21 mouse cellular contexts compared by ENCODE assay signal in the genomic region with DNA sequence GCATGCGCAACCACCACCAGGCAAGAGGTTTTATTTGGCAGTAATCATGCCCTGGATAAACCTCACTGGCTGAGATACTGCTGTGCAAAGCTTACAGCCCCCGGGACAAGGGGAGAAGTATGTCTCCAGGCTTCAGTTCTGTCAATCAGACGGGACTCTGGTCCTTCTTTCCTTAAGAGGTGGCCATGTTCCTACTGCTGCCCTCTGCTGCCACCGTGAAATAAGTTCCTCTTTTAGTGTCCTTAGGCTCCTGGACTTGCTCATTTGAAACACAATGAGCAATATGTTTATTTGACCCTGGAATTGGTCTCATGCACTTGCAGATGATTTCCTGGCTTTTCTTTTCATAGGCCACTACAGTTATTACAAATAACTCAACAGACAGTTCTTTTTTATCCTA. TPM values are rescaled to one million over a fixed set of nuclear protein-coding genes. Genes with fewer than 3 reads are reported as not detected.
A peak's percentile ranks its signal among the peaks of the same experiment; 100 is the strongest.
DNase-seq lines count a peak whose midpoint lies in the region; ATAC-seq and TF ChIP-seq lines count a peak whose summit lies in the region.
"Had no signal": no experiment of that assay in that cellular context is flagged by ENCODE, and none has a peak within 500 bp of the region (broad histone marks: within the 10 kb centered on the region; RNA-seq: fewer than 3 reads in every experiment).

No protein-coding gene starts in this region.

- no peak overlapping the region for H3K4me2 ChIP-seq in lung, postnatal 0 days (replicated peaks; ENCODE audit: low read depth, low read length)
- H3K4me2 ChIP-seq: lung, embryonic 15.5 days; neural tube, embryonic 15.5 days had no signal

- WGBS in heart, adult 2 months = 53% methylated on average over 4 of the region's 4 CpGs
- 56% methylated on average over 4 of the region's 4 CpGs for WGBS in lung, postnatal 0 days

- no peak overlapping the region for H3K4me3 ChIP-seq in heart, adult 2 months
- no peak overlapping the region for H3K4me3 ChIP-seq in lung, postnatal 0 days (ENCODE audit: low read depth, low read length)
- H3K4me3 ChIP-seq: lung, embryonic 15.5 days; midbrain, embryonic 10.5 days; neural tube, embryonic 15.5 days had no signal

- ATAC-seq in lung, postnatal 0 days = no peak
- ATAC-seq in granulocyte monocyte progenitor cell, adult 5-6 weeks (replicated peaks; ENCODE audit: poor library complexity, severe bottlenecking) = peak; percentile 50; the same call in 1 of the 2 replicates
- ATAC-seq: forebrain, embryonic 14.5 days; hindbrain, embryonic 16.5 days had no signal

- no peak overlapping the region for H3K27ac ChIP-seq in heart, adult 2 months
- H3K27ac ChIP-seq in lung, postnatal 0 days (ENCODE audit: low read length) = no peak overlapping the region
- H3K27ac ChIP-seq: lung, embryonic 15.5 days; midbrain, embryonic 10.5 days; neural tube, embryonic 15.5 days had no signal

- DNase-seq in heart, adult 2 months = no peak
- DNase-seq in heart, postnatal 36 days = no peak
- peak; percentile 36 for DNase-seq in lung, postnatal 0 days (ENCODE audit: low spot score)
- DNase-seq in lung, postnatal 14 days = no peak
- DNase-seq in NIH3T3 (ENCODE audit: low read depth) = peak; percentile 14
- no peak for DNase-seq in spleen, postnatal 14 days (ENCODE audit: low spot score in 2 of 2)
- no peak for DNase-seq in thymus, adult 18-20 months
- DNase-seq: heart, postnatal 14 days; thymus, postnatal 36 days had no signal

- H3K27me3 ChIP-seq in heart, adult 2 months (ENCODE audit: control insufficient read depth, insufficient read depth, low read length) = no peaks in the 10 kb centered on the region
- no peaks in the 10 kb centered on the region for H3K27me3 ChIP-seq in lung, postnatal 0 days (replicated peaks; ENCODE audit: insufficient read depth, low read length)
- H3K27me3 ChIP-seq: lung, embryonic 15.5 days; neural tube, embryonic 15.5 days had no signal

- TF ChIP-seq POLR2A in heart, adult 2 months (IDR thresholded peaks at IDR 0.05; ENCODE audit: insufficient read depth, low read depth, low read length) = no peak

- TF ChIP-seq EP300 in heart, adult 2 months (IDR thresholded peaks at IDR 0.05; ENCODE audit: insufficient read depth, low read depth, low read length) = no peak
- TF ChIP-seq EP300 in lung, postnatal 0 days (IDR thresholded peaks at IDR 0.05) = no peak

- H3K9ac ChIP-seq in heart, adult 2 months (ENCODE audit: low read depth, low read length) = no peak overlapping the region
- H3K9ac ChIP-seq in lung, postnatal 0 days (replicated peaks; ENCODE audit: low read depth) = no peak overlapping the region
- H3K9ac ChIP-seq: lung, embryonic 15.5 days; neural tube, embryonic 15.5 days had no signal

- peak; percentile 14; the same call in 1 of the 2 replicates for TF ChIP-seq CTCF in heart, adult 2 months (IDR thresholded peaks at IDR 0.05)
- peak; percentile 45 for TF ChIP-seq CTCF in lung, postnatal 0 days (IDR thresholded peaks at IDR 0.05)

- no peaks in the 10 kb centered on the region for H3K9me3 ChIP-seq in lung, postnatal 0 days (ENCODE audit: low read length)
- H3K9me3 ChIP-seq: lung, embryonic 15.5 days; midbrain, embryonic 10.5 days; neural tube, embryonic 15.5 days had no signal

- no peaks in the 10 kb centered on the region for H3K79me2 ChIP-seq in heart, adult 2 months (replicated peaks; ENCODE audit: control insufficient read depth, insufficient read depth, low read length)

- H3K36me3 ChIP-seq in heart, adult 2 months (ENCODE audit: control insufficient read depth, insufficient read depth, low read length) = peaks cover 12% of the 10 kb centered on the region
- peaks cover 19% of the 10 kb centered on the region for H3K36me3 ChIP-seq in lung, postnatal 0 days (ENCODE audit: insufficient read depth, low read length)

- H3K4me1 ChIP-seq in heart, adult 2 months (ENCODE audit: control insufficient read depth, insufficient read depth, low read length) = peaks cover 3% of the 10 kb centered on the region
- no peaks in the 10 kb centered on the region for H3K4me1 ChIP-seq in lung, postnatal 0 days (ENCODE audit: insufficient read depth, low read depth, low read length)
- H3K4me1 ChIP-seq: lung, embryonic 15.5 days; midbrain, embryonic 10.5 days; neural tube, embryonic 15.5 days had no signal

- intact Hi-C loops in heart, adult 2 months (cut with DNase I) = loop anchor here (5.0 kb wide), 1 partner anchor 183 kb away; a partner anchor contains a TSS
- intact Hi-C loops in heart, postnatal 36 days (cut with DNase I) = no loop called here

RNA-seq across cellular contexts. Expression of a gene that starts 27.2 kb away (rescaled TPM):
- total RNA-seq in heart, adult 2 months (2021) = under 1 TPM; 0.55 to 0.63 TPM
- 0.64 and 1.1 TPM in 2 replicates for polyA plus RNA-seq in heart, adult 2 months (2012; rRNA removed)
- total RNA-seq in heart, postnatal 36 days (2021) = under 1 TPM; 0.38 to 0.44 TPM
- polyA plus RNA-seq in lung, postnatal 0 days (2015; fragmentation: Nextera tagmentation; extraction: Ambion mirVana) = 0.30 and 0.41 TPM in 2 replicates
- total RNA-seq in granulocyte monocyte progenitor cell, adult 5-6 weeks (2014; fragmentation: Nextera tagmentation) = not detected in 2 replicates
- total RNA-seq in granulocyte monocyte progenitor cell, adult 5-6 weeks (2017) = 0.05 and 0.30 TPM in 2 replicates
- total RNA-seq: gastrocnemius, adult 18-20 months; layer of hippocampus, adult 18-20 months; left cerebral cortex, adult 8-10 months had no signal
- polyA plus RNA-seq: hindbrain, embryonic 16.5 days had no signal

RNA-seq across cellular contexts. Expression of a gene that starts 29.8 kb away (rescaled TPM):
- 100 to 1,000 TPM; 110 to 133 TPM for total RNA-seq in heart, adult 2 months (2021)
- polyA plus RNA-seq in heart, adult 2 months (2012; rRNA removed) = 44.3 and 70.5 TPM in 2 replicates
- total RNA-seq in heart, postnatal 36 days (2021) = 100 to 1,000 TPM; 127 to 141 TPM
- polyA plus RNA-seq in lung, postnatal 0 days (2015; fragmentation: Nextera tagmentation; extraction: Ambion mirVana) = 44.9 and 48.0 TPM in 2 replicates
- 53.2 and 65.3 TPM in 2 replicates for total RNA-seq in granulocyte monocyte progenitor cell, adult 5-6 weeks (2014; fragmentation: Nextera tagmentation)
- total RNA-seq in granulocyte monocyte progenitor cell, adult 5-6 weeks (2017) = 79.3 and 90.5 TPM in 2 replicates

RNA-seq across cellular contexts. Expression of a gene that starts 35.5 kb away (rescaled TPM):
- total RNA-seq in heart, adult 2 months (2021) = not detected
- not detected in 2 replicates for polyA plus RNA-seq in heart, adult 2 months (2012; rRNA removed)
- not detected for total RNA-seq in heart, postnatal 36 days (2021)
- not detected in 2 replicates for polyA plus RNA-seq in lung, postnatal 0 days (2015; fragmentation: Nextera tagmentation; extraction: Ambion mirVana)
- total RNA-seq in granulocyte monocyte progenitor cell, adult 5-6 weeks (2014; fragmentation: Nextera tagmentation) = not detected in 2 replicates
- not detected in 2 replicates for total RNA-seq in granulocyte monocyte progenitor cell, adult 5-6 weeks (2017)
- total RNA-seq: gastrocnemius, adult 18-20 months; heart, postnatal 14 days; layer of hippocampus, adult 18-20 months; left cerebral cortex, adult 8-10 months had no signal
- polyA plus RNA-seq: cortical plate, adult 2 months; forebrain, embryonic 14.5 days; hindbrain, embryonic 16.5 days; kidney, embryonic 14.5 days; limb, embryonic 14.5 days; lung, embryonic 15.5 days; midbrain, embryonic 10.5 days; neural tube, embryonic 15.5 days had no signal

RNA-seq across cellular contexts. Expression of a gene that starts 41.0 kb away (rescaled TPM):
- total RNA-seq in heart, adult 2 months (2021) = 1 to 10 TPM; 6.2 to 6.8 TPM
- polyA plus RNA-seq in heart, adult 2 months (2012; rRNA removed) = 6.2 and 8.7 TPM in 2 replicates
- total RNA-seq in heart, postnatal 36 days (2021) = 1 to 10 TPM; 6.3 to 8.3 TPM
- polyA plus RNA-seq in lung, postnatal 0 days (2015; fragmentation: Nextera tagmentation; extraction: Ambion mirVana) = 24.0 and 24.6 TPM in 2 replicates
- 41.4 and 54.7 TPM in 2 replicates for total RNA-seq in granulocyte monocyte progenitor cell, adult 5-6 weeks (2014; fragmentation: Nextera tagmentation)
- 31.5 and 49.4 TPM in 2 replicates for total RNA-seq in granulocyte monocyte progenitor cell, adult 5-6 weeks (2017)

Comparison
In these comparisons a context has a peak if more than half of its experiments do, and no peak if none do; other contexts are left out.
1. DNase-seq: peak in lung, postnatal 0 days (single experiment) and NIH3T3 (single experiment); none in heart, adult 2 months (0 of 2), heart, postnatal 36 days (0 of 2), lung, postnatal 14 days (single experiment), spleen, postnatal 14 days (0 of 2) and thymus, adult 18-20 months (0 of 2).